Mouse (Mus musculus) forebrain, embryonic 13.5 days (tissue): ENCODE measurements at regions not wholly inside any gene's neighbourhood (a gene's known extent, or its start where the extent isn't known, plus 50 kb on each side); places are given as distances from the start of the nearest gene placed in this dataset.

ENCODE experiments used
- ATAC-seq: fragments of 200-750 bp; cut with Nextera tagmentation; 2 replicates; pipeline ENCODE4 v1.8.0; 2017
- H3K27ac ChIP-seq: fragments of 300-500 bp; sonication (generic); 2 replicates; pipeline ENCODE4 v1.5.1; 2015; ENCODE audit warnings: inconsistent platforms, mild to moderate bottlenecking, moderate library complexity
- H3K27me3 ChIP-seq: fragments of 300-500 bp; sonication (generic); 2 replicates; pipeline ENCODE4 v1.6.1; 2015; ENCODE audit warnings: mild to moderate bottlenecking, inconsistent platforms
- H3K36me3 ChIP-seq: fragments of 300-500 bp; sonication (generic); 2 replicates; pipeline ENCODE4 v1.6.1; 2015; ENCODE audit warnings: mild to moderate bottlenecking, inconsistent platforms; ENCODE audit not compliant: poor library complexity, severe bottlenecking
- H3K4me1 ChIP-seq: fragments of 300-500 bp; sonication (generic); 2 replicates; pipeline ENCODE4 v1.6.1; 2015; ENCODE audit warnings: inconsistent platforms
- H3K4me2 ChIP-seq: fragments of 300-500 bp; sonication (generic); 2 replicates; pipeline ENCODE4 v1.6.1; 2015; ENCODE audit warnings: inconsistent platforms, mild to moderate bottlenecking, moderate library complexity
- H3K4me3 ChIP-seq: fragments of 300-500 bp; sonication (generic); 2 replicates; pipeline ENCODE4 v1.5.1; 2015; ENCODE audit warnings: mild to moderate bottlenecking, inconsistent platforms
- H3K9ac ChIP-seq: fragments of 300-500 bp; sonication (generic); 2 replicates; pipeline ENCODE4 v1.6.1; 2015; ENCODE audit warnings: mild to moderate bottlenecking, inconsistent platforms
- H3K9me3 ChIP-seq: fragments of 300-500 bp; sonication (generic); replicated peaks from 2 replicates; pipeline ENCODE4 v1.6.1; 2016; ENCODE audit warnings: inconsistent platforms
- WGBS: fragments of 180-500 bp; shearing (Covaris S2); methylation state at CpG from one replicate; pipeline ENCODE4 v1.1.7; 2015; 5-methylcytosine and 5-hydroxymethylcytosine counted together

DNA sequence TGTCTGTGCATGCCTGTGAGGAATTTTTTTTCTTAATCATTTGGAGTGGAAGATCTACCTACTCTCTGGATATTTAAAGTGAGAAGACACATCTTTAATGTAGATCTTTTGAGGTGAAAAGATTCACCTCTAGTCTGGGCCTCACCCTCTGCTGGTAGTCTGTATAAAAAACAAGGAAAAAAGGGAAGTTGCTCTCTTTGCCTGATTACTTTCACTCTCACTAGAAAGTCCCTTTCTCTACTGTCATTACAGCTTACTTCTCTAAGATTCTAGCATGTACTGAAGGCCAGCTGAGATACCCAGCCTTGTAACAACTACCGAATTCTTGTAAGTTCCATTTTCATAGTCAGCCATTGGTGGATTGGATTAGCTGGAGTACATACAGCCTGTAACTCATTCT, 3791.9 kb downstream of the 9330182O14Rik start:
- Histone ChIP-seq H3K27ac (no peak overlapping the region), H3K4me3 (no peak overlapping the region), H3K27me3 (no peaks in the 10 kb centered on the region), H3K9me3 (no peaks in the 10 kb centered on the region), H3K4me1 (no peaks in the 10 kb centered on the region), H3K9ac (no peak overlapping the region), H3K4me2 (no peak overlapping the region), H3K36me3 (no peaks in the 10 kb centered on the region)
- ATAC-seq: no peak
- WGBS: 91% methylated on average over 1 of the region's 1 CpGs

DNA sequence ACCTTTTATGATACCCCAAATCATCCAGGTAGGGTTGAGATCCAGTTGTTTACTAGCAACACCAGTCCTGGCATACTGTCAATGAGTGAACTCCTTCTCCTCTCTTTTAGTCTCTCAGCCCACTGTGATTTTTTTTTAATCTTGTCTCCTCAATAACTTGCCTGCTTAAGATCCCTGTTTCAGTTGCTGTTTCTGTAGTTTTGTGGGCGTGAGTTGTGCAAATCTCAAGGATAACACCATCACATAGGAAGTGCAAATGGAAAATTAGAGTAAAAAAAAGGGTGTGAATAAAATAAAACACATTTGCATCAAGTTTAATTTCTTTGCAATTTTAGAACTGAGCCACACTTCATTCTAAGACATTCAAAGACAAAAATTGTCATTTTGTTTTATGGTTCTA, 3799.4 kb downstream of the 9330182O14Rik start:
- Histone ChIP-seq H3K4me3 (no peak overlapping the region), H3K36me3 (no peaks in the 10 kb centered on the region), H3K9me3 (no peaks in the 10 kb centered on the region), H3K27me3 (no peaks in the 10 kb centered on the region), H3K9ac (no peak overlapping the region), H3K4me1 (no peaks in the 10 kb centered on the region), H3K27ac (no peak overlapping the region), H3K4me2 (no peak overlapping the region)
- ATAC-seq: no peak
- WGBS: 77% methylated on average over 1 of the region's 1 CpGs

DNA sequence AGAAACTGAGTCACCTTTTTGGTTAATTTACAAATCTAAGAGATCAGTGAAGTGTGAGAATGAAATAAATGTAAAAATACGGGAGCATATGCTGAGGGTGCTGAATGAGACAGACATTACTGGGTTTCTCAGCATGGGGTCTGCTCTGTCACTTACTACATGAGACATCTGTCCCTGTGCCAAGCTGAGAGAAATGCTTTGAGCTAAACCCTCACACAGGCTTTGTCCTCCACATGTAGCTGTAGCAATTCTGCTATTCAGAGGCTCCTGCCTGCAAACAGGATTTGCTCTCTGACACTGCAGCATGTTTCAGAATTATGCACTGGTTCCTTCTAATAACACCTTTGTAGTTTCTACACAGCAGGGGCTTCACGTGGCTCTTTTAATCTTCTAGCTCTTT, 3806.3 kb downstream of the 9330182O14Rik start:
- no peak overlapping the region for H3K4me3 ChIP-seq
- H3K9ac ChIP-seq: no peak overlapping the region
- H3K4me2 ChIP-seq: no peak overlapping the region
- peak overlapping the region; percentile 84 for H3K27ac ChIP-seq
- no peaks in the 10 kb centered on the region for H3K9me3 ChIP-seq
- no peaks in the 10 kb centered on the region for H3K27me3 ChIP-seq
- H3K4me1 ChIP-seq: peaks cover 26% of the 10 kb centered on the region
- WGBS: 21% methylated on average over 2 of the region's 2 CpGs
- H3K36me3 ChIP-seq: no peaks in the 10 kb centered on the region
- peak; percentile 88 for ATAC-seq

DNA sequence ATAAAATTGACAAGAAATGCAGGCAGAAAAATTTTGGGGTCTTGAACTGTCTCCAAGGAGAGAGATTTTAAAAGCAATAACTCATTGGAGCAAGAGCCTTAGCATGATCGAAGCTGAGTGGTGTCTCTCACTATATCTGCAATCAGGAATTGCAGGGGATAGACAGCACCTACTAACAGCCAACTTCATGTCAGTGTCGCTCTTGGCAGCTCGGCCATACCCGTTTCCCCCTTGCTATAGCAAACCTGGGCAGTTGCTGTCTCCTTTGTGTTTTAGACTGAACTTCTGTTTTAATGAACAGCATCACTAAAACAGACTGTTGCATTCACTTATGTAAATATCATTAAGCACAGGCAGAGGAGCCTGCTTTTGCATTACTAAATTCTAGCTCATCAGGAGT, 3806.7 kb downstream of the 9330182O14Rik start:
- Histone ChIP-seq H3K4me1 (peaks cover 26% of the 10 kb centered on the region), H3K4me3 (no peak overlapping the region), H3K27me3 (no peaks in the 10 kb centered on the region), H3K4me2 (0 out of 2 replicates have a peak overlapping the region, but pooled peaks have one; percentile 8), H3K36me3 (no peaks in the 10 kb centered on the region), H3K27ac (peak overlapping the region; percentile 84), H3K9me3 (no peaks in the 10 kb centered on the region), H3K9ac (no peak overlapping the region)
- ATAC-seq: peak; percentile 80
- 50% methylated on average over 4 of the region's 4 CpGs for WGBS

DNA sequence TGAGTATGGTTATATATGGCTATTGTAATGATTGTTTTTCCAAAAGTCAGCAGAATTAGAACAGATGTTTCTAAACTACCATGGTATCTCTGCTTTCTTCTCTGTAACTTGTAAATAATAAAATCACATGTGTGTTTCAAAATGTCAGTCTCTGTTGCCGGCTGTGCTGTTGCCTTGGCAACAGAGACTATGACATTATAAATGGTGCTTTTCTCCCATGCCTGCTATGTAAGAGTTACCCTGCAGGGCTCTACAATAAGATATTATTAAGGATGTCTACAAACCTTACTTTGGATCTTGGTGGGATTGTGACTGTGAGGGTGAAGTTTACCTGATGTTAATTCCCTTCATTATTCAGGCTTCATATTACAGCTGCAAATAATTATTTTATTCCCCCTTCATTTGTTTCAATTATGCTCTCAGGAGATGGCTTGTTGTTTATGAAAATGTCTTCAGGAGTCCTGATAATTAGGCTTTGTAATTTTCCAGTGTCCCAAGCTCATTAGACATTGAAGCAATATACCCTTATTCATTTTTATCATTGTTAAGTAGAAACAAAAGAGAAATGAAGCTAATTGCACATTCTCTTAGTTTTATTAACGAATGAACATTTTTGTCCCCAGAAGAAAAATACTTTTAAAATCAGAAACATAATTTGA, 3808.0 kb downstream of the 9330182O14Rik start:
- no peak overlapping the region for H3K4me2 ChIP-seq

DNA sequence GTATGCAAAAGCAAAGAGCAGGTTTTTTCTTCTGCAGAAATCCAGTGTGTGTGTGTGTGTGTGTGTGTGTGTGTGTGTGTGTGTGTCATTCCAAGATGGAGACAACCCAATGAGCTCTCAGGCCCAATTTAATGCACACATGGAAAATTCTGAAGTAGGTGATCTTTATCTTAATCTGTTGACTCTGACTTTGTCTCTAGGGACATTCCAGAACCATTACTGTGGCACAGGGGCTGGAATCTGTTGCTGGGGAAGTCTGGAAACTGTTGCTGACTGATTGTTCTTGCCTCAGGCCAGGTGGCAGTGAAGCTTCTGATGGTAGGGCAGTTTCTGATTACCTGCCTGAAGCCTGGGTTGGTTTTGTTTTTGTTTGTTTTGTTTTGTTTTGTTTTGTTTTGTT, 3850.8 kb downstream of the 9330182O14Rik start:
- H3K36me3 ChIP-seq: no peaks in the 10 kb centered on the region
- no peaks in the 10 kb centered on the region for H3K27me3 ChIP-seq
- no peak for ATAC-seq

More for the DNA sequence above, 3808.0 kb downstream of the 9330182O14Rik start:
- Histone ChIP-seq H3K4me3 (no peak overlapping the region), H3K36me3 (no peaks in the 10 kb centered on the region), H3K4me1 (peaks cover 26% of the 10 kb centered on the region), H3K27ac (no peak overlapping the region), H3K9ac (no peak overlapping the region), H3K9me3 (no peaks in the 10 kb centered on the region), H3K27me3 (no peaks in the 10 kb centered on the region)
- peak; percentile 60 for ATAC-seq
- WGBS: 27% methylated on average over 2 of the region's 2 CpGs

DNA sequence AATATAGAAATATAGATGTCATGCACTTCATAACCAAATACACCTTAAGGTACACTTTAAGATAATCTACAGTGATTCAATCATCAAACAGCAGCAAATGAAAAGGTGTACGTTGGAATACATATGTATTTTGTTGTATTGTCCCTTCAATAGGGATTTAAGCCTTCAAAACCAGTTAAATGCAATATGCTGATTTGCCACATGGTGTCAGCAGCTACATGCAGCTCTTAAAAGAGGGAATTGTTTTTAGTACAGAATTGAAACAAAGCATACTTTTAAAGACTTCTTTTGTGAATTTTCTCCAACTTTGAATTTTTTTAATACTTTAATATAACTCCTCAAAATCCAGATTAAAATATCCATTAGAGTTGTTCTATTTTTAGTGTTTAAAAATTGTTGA, 3857.1 kb downstream of the 9330182O14Rik start:
- no peak overlapping the region for H3K4me3 ChIP-seq
- no peak overlapping the region for H3K27ac ChIP-seq
- no peaks in the 10 kb centered on the region for H3K4me1 ChIP-seq
- H3K36me3 ChIP-seq: no peaks in the 10 kb centered on the region
- no peak overlapping the region for H3K9ac ChIP-seq
- no peaks in the 10 kb centered on the region for H3K27me3 ChIP-seq
- 33% methylated on average over 1 of the region's 1 CpGs for WGBS
- H3K9me3 ChIP-seq: no peaks in the 10 kb centered on the region
- no peak overlapping the region for H3K4me2 ChIP-seq
- 0 out of 2 replicates have a peak, but pooled peaks have one; percentile 24 for ATAC-seq

More for the DNA sequence above, 3850.8 kb downstream of the 9330182O14Rik start:
- H3K9me3 ChIP-seq: no peaks in the 10 kb centered on the region
- H3K4me2 ChIP-seq: no peak overlapping the region
- H3K4me3 ChIP-seq: no peak overlapping the region
- H3K9ac ChIP-seq: no peak overlapping the region
- no peaks in the 10 kb centered on the region for H3K4me1 ChIP-seq
- H3K27ac ChIP-seq: no peak overlapping the region

DNA sequence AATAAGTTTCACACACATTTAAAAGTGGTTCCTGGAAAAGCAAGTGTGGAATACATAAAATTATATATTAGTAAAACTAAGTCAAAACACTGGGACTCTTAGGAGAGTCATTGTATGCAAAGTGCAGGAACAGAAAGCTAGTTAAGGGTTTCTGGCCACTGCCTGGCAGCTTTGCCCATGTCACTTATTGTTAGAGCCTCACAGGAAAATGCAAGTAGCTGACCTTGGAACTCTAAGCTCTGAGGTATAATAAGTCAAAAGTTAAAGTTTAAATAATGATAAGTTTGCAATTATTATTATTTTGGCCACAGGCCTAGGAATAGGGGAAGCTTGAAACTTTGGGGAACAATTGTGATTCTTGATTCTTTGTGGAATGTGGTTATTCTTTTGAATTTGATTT, 3858.8 kb downstream of the 9330182O14Rik start:
- H3K27ac ChIP-seq: no peak overlapping the region
- no peaks in the 10 kb centered on the region for H3K4me1 ChIP-seq
- H3K9ac ChIP-seq: no peak overlapping the region
- H3K36me3 ChIP-seq: no peaks in the 10 kb centered on the region
- no peak for ATAC-seq
- H3K4me3 ChIP-seq: no peak overlapping the region
- no peak overlapping the region for H3K4me2 ChIP-seq
- H3K9me3 ChIP-seq: no peaks in the 10 kb centered on the region
- H3K27me3 ChIP-seq: no peaks in the 10 kb centered on the region

DNA sequence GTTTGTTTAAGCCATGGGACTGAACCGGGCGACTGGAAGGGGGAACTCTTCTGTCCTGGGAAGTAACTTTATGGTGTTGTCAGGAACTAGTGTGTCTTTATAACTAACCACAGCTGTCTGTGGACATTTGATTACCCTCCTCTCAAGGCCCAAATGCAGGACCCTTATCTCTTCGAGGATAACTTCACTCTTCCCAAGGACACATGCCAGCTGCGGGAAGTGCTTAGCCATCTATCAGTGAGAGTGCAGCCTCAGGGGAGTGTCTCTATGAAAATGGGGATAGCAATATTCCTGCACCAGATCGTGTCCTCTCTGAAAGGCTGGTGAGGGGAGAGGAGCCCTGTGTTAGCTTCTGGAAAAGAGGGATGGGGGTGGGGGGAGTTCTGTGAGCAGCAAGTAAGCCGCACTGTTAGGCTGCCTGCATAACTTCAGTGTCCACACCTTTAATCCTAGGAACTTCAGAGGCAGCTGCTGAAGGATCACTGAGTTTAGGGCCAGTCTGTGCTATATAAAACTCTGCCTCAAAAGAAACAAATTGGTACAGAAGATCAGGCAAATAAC, 3892.4 kb downstream of the 9330182O14Rik start:
- Histone ChIP-seq H3K36me3 (no peaks in the 10 kb centered on the region), H3K9ac (no peak overlapping the region), H3K9me3 (no peaks in the 10 kb centered on the region), H3K27ac (no peak overlapping the region), H3K4me1 (no peaks in the 10 kb centered on the region), H3K4me2 (no peak overlapping the region), H3K4me3 (no peak overlapping the region), H3K27me3 (no peaks in the 10 kb centered on the region)
- WGBS: 70% methylated on average over 6 of the region's 6 CpGs
- ATAC-seq: no peak

DNA sequence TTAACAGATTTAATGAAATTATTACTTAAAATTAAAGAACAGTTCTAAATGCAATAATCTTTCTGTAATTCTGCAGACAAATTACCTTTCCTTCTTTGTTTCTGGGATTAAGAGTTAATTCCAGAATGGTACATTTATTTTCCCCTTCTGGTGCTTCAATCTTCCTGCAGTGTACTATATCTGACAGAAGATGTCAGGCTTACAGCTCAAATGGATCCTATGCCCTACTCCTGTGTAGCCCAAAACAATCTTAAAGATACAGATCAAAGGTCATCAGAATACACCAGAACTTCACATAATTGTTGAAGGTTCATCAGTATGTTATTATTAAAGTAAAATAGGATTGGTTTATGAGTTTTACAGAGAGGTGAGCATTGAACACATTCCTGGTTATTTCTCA, 3901.7 kb downstream of the 9330182O14Rik start:
- no peaks in the 10 kb centered on the region for H3K9me3 ChIP-seq
- H3K9ac ChIP-seq: no peak overlapping the region
- no peaks in the 10 kb centered on the region for H3K4me1 ChIP-seq
- H3K27me3 ChIP-seq: no peaks in the 10 kb centered on the region
- H3K27ac ChIP-seq: no peak overlapping the region
- peak; percentile 74; the same call in 1 of the 2 replicates for ATAC-seq
- no peak overlapping the region for H3K4me3 ChIP-seq
- no peaks in the 10 kb centered on the region for H3K36me3 ChIP-seq
- no peak overlapping the region for H3K4me2 ChIP-seq

DNA sequence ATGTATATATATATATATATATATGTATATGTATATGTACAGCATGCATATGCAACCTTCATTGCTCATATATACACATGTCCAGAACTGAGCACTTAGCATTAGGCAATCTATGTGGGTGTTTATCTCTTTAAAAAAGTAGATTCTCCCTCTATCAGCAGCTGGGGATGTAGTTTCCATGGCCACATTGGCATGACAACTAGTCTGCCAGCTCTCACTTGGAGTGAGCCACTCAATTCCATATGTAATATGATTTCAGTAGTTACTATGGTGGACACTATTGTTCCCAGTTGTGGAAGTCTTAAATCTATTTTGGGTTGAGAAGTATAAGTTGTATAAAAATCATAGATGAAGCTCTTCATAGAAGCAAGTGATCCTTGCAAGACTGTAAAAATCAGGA, 3903.7 kb downstream of the 9330182O14Rik start:
- no peak overlapping the region for H3K9ac ChIP-seq

DNA sequence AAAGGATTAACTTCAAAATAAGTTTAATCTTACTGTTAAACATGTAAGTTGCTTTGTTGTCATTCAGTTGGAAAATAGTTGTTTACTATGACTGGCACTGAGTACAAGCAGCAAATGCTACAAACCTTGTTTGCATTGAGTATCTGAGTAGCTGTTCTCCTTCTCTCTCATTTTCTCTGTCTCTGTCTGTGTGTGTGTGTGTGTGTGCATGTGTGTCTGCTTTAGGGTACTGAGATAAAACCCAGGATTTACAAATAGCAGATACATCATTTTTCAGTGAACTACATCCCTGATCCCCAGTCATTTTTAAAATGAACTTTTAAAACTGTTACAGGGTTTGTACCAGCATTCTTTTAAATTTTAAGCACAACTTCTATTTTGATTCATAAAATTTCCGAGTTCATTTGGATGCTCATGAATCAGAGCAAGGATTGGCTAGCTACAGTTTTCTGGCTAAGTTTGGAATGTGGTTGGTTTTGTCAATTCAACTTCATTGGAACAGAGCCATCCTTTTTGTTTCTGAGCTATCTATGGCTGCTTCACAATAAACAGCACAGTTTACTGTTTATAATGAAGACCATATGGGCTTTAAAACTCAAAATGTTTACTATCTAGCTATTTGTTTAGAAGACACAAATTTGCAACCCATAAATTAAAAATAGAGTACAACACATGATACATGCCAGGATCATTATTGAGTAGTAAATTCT, 3916.6 kb downstream of the 9330182O14Rik start:
- WGBS: 68% methylated on average over 1 of the region's 1 CpGs
- Histone ChIP-seq H3K9ac (no peak overlapping the region), H3K9me3 (no peaks in the 10 kb centered on the region), H3K27me3 (no peaks in the 10 kb centered on the region), H3K36me3 (no peaks in the 10 kb centered on the region), H3K4me2 (no peak overlapping the region), H3K4me1 (no peaks in the 10 kb centered on the region), H3K27ac (no peak overlapping the region), H3K4me3 (no peak overlapping the region)
- ATAC-seq: no peak

More for the DNA sequence above, 3903.7 kb downstream of the 9330182O14Rik start:
- Histone ChIP-seq H3K4me1 (no peaks in the 10 kb centered on the region), H3K27me3 (no peaks in the 10 kb centered on the region), H3K27ac (no peak overlapping the region), H3K4me2 (no peak overlapping the region), H3K36me3 (no peaks in the 10 kb centered on the region), H3K9me3 (no peaks in the 10 kb centered on the region), H3K4me3 (no peak overlapping the region)
- ATAC-seq: peak; percentile 50; the same call in 1 of the 2 replicates
